Comparison of ENCODE assay signal across 25 mouse cellular contexts in genomic region chr17:26229776-26230175, GRCm38 (mm10). TPM values are rescaled to one million over a fixed set of nuclear protein-coding genes. Genes with fewer than 3 reads are reported as not detected.
A peak's percentile ranks its signal among the peaks of the same experiment; 100 is the strongest.
DNase-seq lines count a peak whose midpoint lies in the region; ATAC-seq and TF ChIP-seq lines count a peak whose summit lies in the region.
"Had no signal": no experiment of that assay in that cellular context is flagged by ENCODE, and none has a peak within 500 bp of the region (broad histone marks: within the 10 kb centered on the region; RNA-seq: fewer than 3 reads in every experiment).

No protein-coding gene starts in this region.

- peaks cover 84% of the 10 kb centered on the region for H3K79me2 ChIP-seq in macrophage (ENCODE audit: inconsistent target)

- peak; percentile 37 to 42 for DNase-seq in natural killer cell, adult 2 months (ENCODE audit: low spot score in 2 of 2)
- no peak for DNase-seq in layer of hippocampus, postnatal 36 days
- DNase-seq in heart, adult 11 months = no peak
- no peak for DNase-seq in lung, postnatal 10 days
- DNase-seq: adrenal gland, adult 2 months; adrenal gland, postnatal 14 days; cerebellum, adult 11-12 months; cerebellum, adult 8-10 months; cerebellum, postnatal 10 days; cerebellum, postnatal 36 days; forebrain, postnatal 0 days; gastrocnemius, postnatal 25 days; heart, adult 18-20 months; heart, postnatal 10 days; heart, postnatal 36 days had no signal

- no peak overlapping the region for H3K4me3 ChIP-seq in bone marrow macrophage, adult 2 months (ENCODE audit: insufficient read depth, low read length)
- H3K4me3 ChIP-seq in macrophage (ENCODE audit: inconsistent target) = no peak overlapping the region
- H3K4me3 ChIP-seq: heart, embryonic 12.5 days; heart, embryonic 15.5 days; hindbrain, embryonic 10.5 days; hindbrain, embryonic 15.5 days had no signal

- H3K4me1 ChIP-seq in bone marrow macrophage, adult 2 months (ENCODE audit: control insufficient read depth, insufficient read depth, low read length) = peaks cover 27% of the 10 kb centered on the region
- H3K4me1 ChIP-seq: hindbrain, embryonic 10.5 days; hindbrain, embryonic 15.5 days had no signal

- TF ChIP-seq POLR2A in bone marrow macrophage, adult 2 months (IDR thresholded peaks at IDR 0.05; ENCODE audit: borderline replicate concordance, low read depth, low read length) = no peak

- H3K27ac ChIP-seq in bone marrow macrophage, adult 2 months (ENCODE audit: insufficient read depth, low read depth, low read length) = peak overlapping the region; percentile 96
- peak overlapping the region; percentile 86 for H3K27ac ChIP-seq in macrophage
- H3K27ac ChIP-seq: heart, embryonic 15.5 days; hindbrain, embryonic 10.5 days; hindbrain, embryonic 15.5 days had no signal

- ATAC-seq in megakaryocyte progenitor cell, adult 5-6 weeks (replicated peaks; ENCODE audit: poor library complexity) = peak; percentile 63
- ATAC-seq in erythroblast, adult 5-6 weeks (replicated peaks; ENCODE audit: low FRiP score, poor library complexity, severe bottlenecking) = no peak
- ATAC-seq: forebrain, embryonic 14.5 days; forebrain, postnatal 0 days had no signal

- WGBS in macrophage (ENCODE audit: missing documents) = 45% methylated on average over 5 of the region's 5 CpGs

- no peak for TF ChIP-seq CTCF in bone marrow macrophage, adult 2 months (IDR thresholded peaks at IDR 0.05; ENCODE audit: low read depth, low read length)

- 0 out of 2 replicates have a peak, but pooled peaks cover 6% of the 10 kb centered on the region for H3K36me3 ChIP-seq in macrophage (ENCODE audit: inconsistent target)
- H3K36me3 ChIP-seq: heart, embryonic 12.5 days; heart, embryonic 15.5 days; hindbrain, embryonic 10.5 days; hindbrain, embryonic 15.5 days had no signal

RNA-seq across cellular contexts. Expression of gene Fam234a, which starts 14.3 kb away (rescaled TPM):
- 117 and 136 TPM in 2 replicates for polyA plus RNA-seq in bone marrow macrophage, adult 2 months (2012; ENCODE audit: insufficient read depth, insufficient read length, missing spikeins)
- total RNA-seq in macrophage (2018; cell fraction: chromatin; rRNA removed) = 100 to 1,000 TPM in 2 of 26 experiments, 10 to 100 TPM in 24; 12.4 to 114 (median 48.7) TPM
- 100 to 1,000 TPM in 25 of 26 experiments, 10 to 100 TPM in 1; 95.8 to 167 (median 130) TPM for total RNA-seq in macrophage (2018; cell fraction: cytosol; rRNA removed)
- total RNA-seq in macrophage (2018; cell fraction: nucleus; rRNA removed) = 100 to 1,000 TPM in 23 of 26 experiments, 10 to 100 TPM in 3; 37.4 to 192 (median 141) TPM
- 73.6 to 152 TPM (median 101 TPM) in 3 replicates for polyA plus RNA-seq in macrophage (2018)
- 5.1 and 5.5 TPM in 2 replicates for total RNA-seq in megakaryocyte progenitor cell, adult 5-6 weeks (2015)
- 4.6 and 6.4 TPM in 2 replicates for total RNA-seq in megakaryocyte progenitor cell, adult 5-6 weeks (2017)
- 10 to 100 TPM; 14.2 to 17.9 TPM for total RNA-seq in layer of hippocampus, postnatal 36 days (2021)
- 2.3 and 4.2 TPM in 2 replicates for total RNA-seq in erythroblast, adult 5-6 weeks (2015; ENCODE audit: low replicate concordance)
- total RNA-seq in erythroblast, adult 5-6 weeks (2017; ENCODE audit: low replicate concordance) = 2.4 and 4.8 TPM in 2 replicates

RNA-seq across cellular contexts. Expression of gene Arhgdig, which starts 22.2 kb away (rescaled TPM):
- polyA plus RNA-seq in bone marrow macrophage, adult 2 months (2012; ENCODE audit: insufficient read depth, insufficient read length, missing spikeins) = not detected in 2 replicates
- not detected for total RNA-seq in macrophage (2018; cell fraction: chromatin; rRNA removed)
- total RNA-seq in macrophage (2018; cell fraction: cytosol; rRNA removed) = not detected
- not detected for total RNA-seq in macrophage (2018; cell fraction: nucleus; rRNA removed)
- polyA plus RNA-seq in macrophage (2018) = not detected in 3 replicates
- 0.44 and 0.74 TPM in 2 replicates for total RNA-seq in megakaryocyte progenitor cell, adult 5-6 weeks (2015)
- total RNA-seq in megakaryocyte progenitor cell, adult 5-6 weeks (2017) = 0.96 TPM in 1 of 2 replicates, not detected in the other
- 10 to 100 TPM; 66.2 to 75.5 TPM for total RNA-seq in layer of hippocampus, postnatal 36 days (2021)
- total RNA-seq in erythroblast, adult 5-6 weeks (2015; ENCODE audit: low replicate concordance) = not detected in 2 replicates
- not detected in 2 replicates for total RNA-seq in erythroblast, adult 5-6 weeks (2017; ENCODE audit: low replicate concordance)

RNA-seq across cellular contexts. Expression of gene Luc7l, which starts 22.9 kb away (rescaled TPM):
- polyA plus RNA-seq in bone marrow macrophage, adult 2 months (2012; ENCODE audit: insufficient read depth, insufficient read length, missing spikeins) = 37.4 and 41.2 TPM in 2 replicates
- 100 to 1,000 TPM in 24 of 26 experiments, 10 to 100 TPM in 2; 88.5 to 241 (median 151) TPM for total RNA-seq in macrophage (2018; cell fraction: chromatin; rRNA removed)
- 10 to 100 TPM in 24 of 26 experiments, 1 to 10 TPM in 2; 9.6 to 28.3 (median 18.0) TPM for total RNA-seq in macrophage (2018; cell fraction: cytosol; rRNA removed)
- total RNA-seq in macrophage (2018; cell fraction: nucleus; rRNA removed) = 100 to 1,000 TPM in 11 of 26 experiments, 10 to 100 TPM in 15; 54.8 to 171 (median 85.8) TPM
- 27.9 to 31.3 TPM (median 28.9 TPM) in 3 replicates for polyA plus RNA-seq in macrophage (2018)
- total RNA-seq in megakaryocyte progenitor cell, adult 5-6 weeks (2015) = 68.1 and 69.9 TPM in 2 replicates
- 100 and 126 TPM in 2 replicates for total RNA-seq in megakaryocyte progenitor cell, adult 5-6 weeks (2017)
- 10 to 100 TPM; 90.0 to 93.2 TPM for total RNA-seq in layer of hippocampus, postnatal 36 days (2021)
- 11.7 and 16.3 TPM in 2 replicates for total RNA-seq in erythroblast, adult 5-6 weeks (2015; ENCODE audit: low replicate concordance)
- total RNA-seq in erythroblast, adult 5-6 weeks (2017; ENCODE audit: low replicate concordance) = 18.1 and 27.2 TPM in 2 replicates

RNA-seq across cellular contexts. Expression of gene Rgs11, which starts 27.0 kb away (rescaled TPM):
- 4.7 and 6.6 TPM in 2 replicates for polyA plus RNA-seq in bone marrow macrophage, adult 2 months (2012; ENCODE audit: insufficient read depth, insufficient read length, missing spikeins)
- total RNA-seq in macrophage (2018; cell fraction: chromatin; rRNA removed) = 10 to 100 TPM in 9 of 26 experiments, 1 to 10 TPM in 7, under 1 TPM in 8, not detected in 2; 0.45 to 22.3 (median 5.9) TPM
- total RNA-seq in macrophage (2018; cell fraction: cytosol; rRNA removed) = under 1 TPM in 12 of 26 experiments, not detected in 14; 0.05 to 0.93 (median 0.26) TPM
- 10 to 100 TPM in 8 of 26 experiments, 1 to 10 TPM in 7, under 1 TPM in 9, not detected in 2; 0.24 to 24.9 (median 5.2) TPM for total RNA-seq in macrophage (2018; cell fraction: nucleus; rRNA removed)
- 0.07 to 1.2 TPM (median 0.88 TPM) in 3 replicates for polyA plus RNA-seq in macrophage (2018)
- 0.42 TPM in 1 of 2 replicates, not detected in the other for total RNA-seq in megakaryocyte progenitor cell, adult 5-6 weeks (2015)
- total RNA-seq in megakaryocyte progenitor cell, adult 5-6 weeks (2017) = 0.33 TPM in 1 of 2 replicates, not detected in the other
- 10 to 100 TPM; 46.5 to 48.8 TPM for total RNA-seq in layer of hippocampus, postnatal 36 days (2021)
- not detected in 2 replicates for total RNA-seq in erythroblast, adult 5-6 weeks (2015; ENCODE audit: low replicate concordance)
- total RNA-seq in erythroblast, adult 5-6 weeks (2017; ENCODE audit: low replicate concordance) = 1.7 TPM in 1 of 2 replicates, not detected in the other

RNA-seq across cellular contexts. Expression of gene Pdia2, which starts 30.9 kb away (rescaled TPM):
- not detected in 2 replicates for polyA plus RNA-seq in bone marrow macrophage, adult 2 months (2012; ENCODE audit: insufficient read depth, insufficient read length, missing spikeins)
- not detected for total RNA-seq in macrophage (2018; cell fraction: chromatin; rRNA removed)
- total RNA-seq in macrophage (2018; cell fraction: cytosol; rRNA removed) = not detected
- not detected for total RNA-seq in macrophage (2018; cell fraction: nucleus; rRNA removed)
- polyA plus RNA-seq in macrophage (2018) = not detected in 3 replicates
- 0.42 and 2.4 TPM in 2 replicates for total RNA-seq in megakaryocyte progenitor cell, adult 5-6 weeks (2015)
- total RNA-seq in megakaryocyte progenitor cell, adult 5-6 weeks (2017) = 3.6 and 3.9 TPM in 2 replicates
- under 1 TPM in 1 of 2 experiments, not detected in 1; 0.57 TPM for total RNA-seq in layer of hippocampus, postnatal 36 days (2021)
- 6.5 TPM in 1 of 2 replicates, not detected in the other for total RNA-seq in erythroblast, adult 5-6 weeks (2015; ENCODE audit: low replicate concordance)
- total RNA-seq in erythroblast, adult 5-6 weeks (2017; ENCODE audit: low replicate concordance) = 0.56 and 5.1 TPM in 2 replicates
- total RNA-seq: forebrain, postnatal 0 days; gastrocnemius, adult 8-10 months; gastrocnemius, postnatal 25 days; heart, adult 18-20 months; heart, postnatal 10 days; heart, postnatal 36 days had no signal
- polyA plus RNA-seq: forebrain, embryonic 14.5 days; forebrain, postnatal 0 days had no signal

Comparison
In these comparisons a context has a peak if more than half of its experiments do, and no peak if none do; other contexts are left out.
1. DNase-seq: peak in natural killer cell, adult 2 months (2 of 2); none in layer of hippocampus, postnatal 36 days (0 of 2), heart, adult 11 months (single experiment) and lung, postnatal 10 days (single experiment).
2. RNA of gene Arhgdig, which starts 22.2 kb away (total RNA-seq): 66.2 to 75.5 TPM in layer of hippocampus, postnatal 36 days; 0.44 to 0.96 TPM in megakaryocyte progenitor cell, adult 5-6 weeks and not detected in erythroblast, adult 5-6 weeks; every median in the first group is over 10 times any median in the second.